Mouse (Mus musculus): ENCODE results near the gene Spg20. TPM values are rescaled to one million over a fixed set of nuclear protein-coding genes. Genes with fewer than 3 reads are reported as not detected.

Gene Spg20
- polyA plus RNA-seq, 1 experiment from 2014 or later, result 16.4 TPM

DNA sequence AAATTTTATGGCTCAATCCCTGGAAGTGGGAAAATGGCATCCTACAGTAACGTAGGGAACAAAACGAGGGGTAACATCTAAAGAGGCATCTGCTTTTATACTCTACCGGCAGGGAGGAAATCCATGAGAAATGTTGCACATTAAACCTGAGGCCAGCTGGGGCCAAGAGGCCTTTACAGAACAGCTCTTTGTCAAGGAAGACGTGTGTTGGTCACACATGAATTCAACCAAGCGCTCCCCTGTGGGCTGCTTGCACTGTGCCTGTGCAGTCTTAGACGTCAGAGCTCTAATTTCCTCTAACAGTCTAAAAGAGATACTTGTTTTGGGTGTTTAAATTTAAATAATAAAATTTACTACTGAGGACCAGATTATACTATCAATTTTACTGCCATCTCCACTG, 33.7 kb upstream of the Spg20 start:
- Histone ChIP-seq H3K4me1 (ENCODE audit: control insufficient read depth, insufficient read depth, low read length) (peaks cover 4% of the 10 kb centered on the region), H3K9me3 (ENCODE audit: control insufficient read depth, low read length) (no peaks in the 10 kb centered on the region), H3K4me3 (replicated peaks; ENCODE audit: low read depth, low read length) (no peak overlapping the region), H3K27ac (replicated peaks; ENCODE audit: low read depth, low read length) (no peak overlapping the region), H3K27me3 (ENCODE audit: control insufficient read depth, insufficient read depth, low read length) (no peaks in the 10 kb centered on the region), H3K9ac (replicated peaks; ENCODE audit: low read length) (no peak overlapping the region), H3K4me2 (ENCODE audit: low read length) (no peak overlapping the region), H3K36me3 (ENCODE audit: control insufficient read depth, insufficient read depth, low read length) (no peaks in the 10 kb centered on the region)
- ATAC-seq (ENCODE audit: low FRiP score, low TSS enrichment), result no peak
- peak; percentile 45 for DNase-seq
- WGBS, result 26% methylated on average over 6 of the region's 6 CpGs

DNA sequence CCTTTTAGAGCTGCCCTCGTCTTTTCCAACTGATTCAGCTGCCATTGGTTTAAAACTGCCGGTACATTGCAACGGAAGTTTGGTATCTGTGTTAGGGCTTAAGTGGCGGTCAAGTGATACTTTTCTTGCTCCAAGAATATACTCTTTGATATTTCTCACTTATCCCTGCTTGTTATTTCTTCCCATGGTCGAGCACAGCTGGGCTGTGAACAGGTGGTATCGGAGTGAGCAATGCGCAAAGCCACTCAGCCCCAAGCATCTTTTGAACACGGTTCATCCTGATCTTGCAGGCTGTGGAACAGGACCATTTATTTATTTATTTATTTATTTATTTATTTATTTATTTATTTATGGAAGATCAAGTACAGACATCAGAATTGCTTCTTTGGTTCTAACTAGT, 32.3 kb upstream of the Spg20 start:
- no peak for ATAC-seq (ENCODE audit: low FRiP score, low TSS enrichment)
- Histone ChIP-seq H3K4me2 (ENCODE audit: low read length) (no peak overlapping the region), H3K9ac (replicated peaks; ENCODE audit: low read length) (no peak overlapping the region), H3K36me3 (ENCODE audit: control insufficient read depth, insufficient read depth, low read length) (no peaks in the 10 kb centered on the region), H3K27ac (replicated peaks; ENCODE audit: low read depth, low read length) (no peak overlapping the region), H3K9me3 (ENCODE audit: control insufficient read depth, low read length) (no peaks in the 10 kb centered on the region), H3K4me1 (ENCODE audit: control insufficient read depth, insufficient read depth, low read length) (peaks cover 4% of the 10 kb centered on the region), H3K27me3 (ENCODE audit: control insufficient read depth, insufficient read depth, low read length) (no peaks in the 10 kb centered on the region), H3K4me3 (replicated peaks; ENCODE audit: low read depth, low read length) (no peak overlapping the region)
- no peak for DNase-seq
- WGBS, result 87% methylated on average over 8 of the region's 8 CpGs

DNA sequence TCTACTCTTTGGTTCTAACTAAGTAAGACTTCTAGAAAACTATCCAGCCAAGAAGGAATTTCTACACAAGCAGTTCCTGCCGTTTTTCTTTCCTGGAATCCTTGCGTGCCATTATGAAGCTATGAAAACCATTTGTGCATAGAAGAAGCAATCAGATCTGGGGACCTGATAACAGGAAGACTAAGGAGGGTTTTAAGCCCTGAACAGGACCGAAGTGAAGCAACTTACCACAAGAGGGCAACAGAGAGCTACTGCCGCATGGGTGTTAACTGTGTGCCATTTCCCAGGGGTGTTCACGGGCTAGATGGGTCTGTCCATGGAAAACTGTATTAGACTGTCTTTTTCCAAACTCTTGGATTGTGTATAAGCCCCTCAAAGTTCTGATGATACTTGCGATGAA, 31.9 kb upstream of the Spg20 start:
- H3K4me3 ChIP-seq (replicated peaks; ENCODE audit: low read depth, low read length), result no peak overlapping the region
- H3K9ac ChIP-seq (replicated peaks; ENCODE audit: low read length), result no peak overlapping the region
- no peak overlapping the region for H3K27ac ChIP-seq (replicated peaks; ENCODE audit: low read depth, low read length)
- DNase-seq (peak; percentile 86), ATAC-seq (ENCODE audit: low FRiP score, low TSS enrichment) (peak; percentile 69)
- H3K9me3 ChIP-seq (ENCODE audit: control insufficient read depth, low read length), result no peaks in the 10 kb centered on the region
- H3K4me2 ChIP-seq (ENCODE audit: low read length), result no peak overlapping the region
- WGBS, result 14% methylated on average over 6 of the region's 6 CpGs
- peaks cover 4% of the 10 kb centered on the region for H3K4me1 ChIP-seq (ENCODE audit: control insufficient read depth, insufficient read depth, low read length)
- H3K36me3 ChIP-seq (ENCODE audit: control insufficient read depth, insufficient read depth, low read length), result no peaks in the 10 kb centered on the region
- no peaks in the 10 kb centered on the region for H3K27me3 ChIP-seq (ENCODE audit: control insufficient read depth, insufficient read depth, low read length)

DNA sequence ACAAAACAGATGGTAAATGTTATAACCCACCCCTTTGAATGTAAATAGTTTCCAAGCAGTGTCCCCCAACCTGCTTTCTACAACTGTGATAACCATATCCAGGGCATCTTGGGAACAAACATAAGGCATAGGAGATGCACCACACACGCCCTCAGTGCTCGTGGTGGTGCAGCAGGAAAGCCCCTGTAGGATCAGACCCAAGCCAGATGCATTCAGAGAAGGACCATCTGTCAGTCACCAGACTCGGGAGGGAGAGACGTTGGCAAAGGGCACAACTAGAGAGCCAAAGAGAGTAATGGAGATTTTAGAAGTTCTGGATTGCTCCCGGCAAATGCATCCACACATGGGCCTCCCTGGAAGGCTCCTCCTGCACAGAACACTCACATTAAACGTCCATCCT, 27.1 kb upstream of the Spg20 start:
- DNase-seq, result no peak
- Histone ChIP-seq H3K4me3 (replicated peaks; ENCODE audit: low read depth, low read length) (no peak overlapping the region), H3K36me3 (ENCODE audit: control insufficient read depth, insufficient read depth, low read length) (no peaks in the 10 kb centered on the region), H3K27ac (replicated peaks; ENCODE audit: low read depth, low read length) (no peak overlapping the region), H3K9ac (replicated peaks; ENCODE audit: low read length) (no peak overlapping the region), H3K9me3 (ENCODE audit: control insufficient read depth, low read length) (no peaks in the 10 kb centered on the region), H3K4me1 (ENCODE audit: control insufficient read depth, insufficient read depth, low read length) (no peaks in the 10 kb centered on the region; the same call in 1 of the 2 replicates), H3K4me2 (ENCODE audit: low read length) (no peak overlapping the region), H3K27me3 (ENCODE audit: control insufficient read depth, insufficient read depth, low read length) (no peaks in the 10 kb centered on the region)
- ATAC-seq (ENCODE audit: low FRiP score, low TSS enrichment), result no peak
- WGBS, result 46% methylated on average over 6 of the region's 6 CpGs

DNA sequence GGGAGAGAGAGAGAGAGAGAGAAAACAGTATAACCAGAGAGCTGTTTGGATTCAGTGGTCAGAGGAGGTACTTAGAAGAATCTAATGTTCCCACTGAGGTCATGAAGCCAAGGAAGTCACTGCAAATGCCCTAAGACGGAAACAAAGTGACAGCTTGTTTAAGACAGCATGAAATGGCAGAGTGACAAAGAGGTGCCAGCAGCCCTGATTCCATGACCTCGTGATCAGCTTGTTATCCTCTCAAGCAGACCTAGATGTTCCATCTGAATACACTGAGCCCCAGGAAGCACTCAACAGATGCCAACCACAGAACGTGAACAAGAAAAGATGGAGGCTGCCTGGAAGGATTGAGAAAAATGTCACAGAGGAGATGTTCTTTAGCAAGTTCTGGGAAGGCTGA, 26.2 kb upstream of the Spg20 start:
- Histone ChIP-seq H3K4me3 (replicated peaks; ENCODE audit: low read depth, low read length) (no peak overlapping the region), H3K27ac (replicated peaks; ENCODE audit: low read depth, low read length) (no peak overlapping the region), H3K27me3 (ENCODE audit: control insufficient read depth, insufficient read depth, low read length) (no peaks in the 10 kb centered on the region), H3K4me2 (ENCODE audit: low read length) (no peak overlapping the region), H3K4me1 (ENCODE audit: control insufficient read depth, insufficient read depth, low read length) (no peaks in the 10 kb centered on the region; the same call in 1 of the 2 replicates), H3K9me3 (ENCODE audit: control insufficient read depth, low read length) (no peaks in the 10 kb centered on the region), H3K36me3 (ENCODE audit: control insufficient read depth, insufficient read depth, low read length) (no peaks in the 10 kb centered on the region), H3K9ac (replicated peaks; ENCODE audit: low read length) (no peak overlapping the region)
- WGBS, result 40% methylated on average over 3 of the region's 3 CpGs
- ATAC-seq (ENCODE audit: low FRiP score, low TSS enrichment) (no peak), DNase-seq (no peak)

DNA sequence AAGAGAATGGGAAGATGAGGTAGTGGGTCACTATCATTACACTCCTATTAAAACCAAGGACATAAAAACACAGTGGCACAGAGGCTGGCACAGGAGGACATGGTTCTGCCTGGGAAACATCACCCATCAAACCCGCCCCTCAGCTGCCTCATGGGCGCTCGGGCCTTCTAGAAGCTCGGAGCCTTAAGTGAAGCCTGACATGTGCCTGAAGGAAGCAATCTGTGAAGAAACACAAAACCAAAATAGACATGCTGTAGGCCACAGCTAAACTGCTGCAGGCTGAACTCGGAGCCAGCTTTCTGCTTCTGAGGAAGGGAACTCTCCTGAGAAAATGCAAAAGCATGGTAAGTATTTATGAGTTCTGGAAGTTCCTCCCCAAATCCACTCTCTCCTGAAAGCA, 25.0 kb upstream of the Spg20 start:
- no peaks in the 10 kb centered on the region; the same call in 1 of the 2 replicates for H3K4me1 ChIP-seq (ENCODE audit: control insufficient read depth, insufficient read depth, low read length)
- H3K4me3 ChIP-seq (replicated peaks; ENCODE audit: low read depth, low read length), result no peak overlapping the region
- 92% methylated on average over 5 of the region's 5 CpGs for WGBS
- DNase-seq, result no peak
- no peak for ATAC-seq (ENCODE audit: low FRiP score, low TSS enrichment)
- H3K9me3 ChIP-seq (ENCODE audit: control insufficient read depth, low read length), result no peaks in the 10 kb centered on the region
- H3K4me2 ChIP-seq (ENCODE audit: low read length), result no peak overlapping the region
- H3K27me3 ChIP-seq (ENCODE audit: control insufficient read depth, insufficient read depth, low read length), result no peaks in the 10 kb centered on the region
- H3K27ac ChIP-seq (replicated peaks; ENCODE audit: low read depth, low read length), result no peak overlapping the region
- no peak overlapping the region for H3K9ac ChIP-seq (replicated peaks; ENCODE audit: low read length)
- no peaks in the 10 kb centered on the region for H3K36me3 ChIP-seq (ENCODE audit: control insufficient read depth, insufficient read depth, low read length)

DNA sequence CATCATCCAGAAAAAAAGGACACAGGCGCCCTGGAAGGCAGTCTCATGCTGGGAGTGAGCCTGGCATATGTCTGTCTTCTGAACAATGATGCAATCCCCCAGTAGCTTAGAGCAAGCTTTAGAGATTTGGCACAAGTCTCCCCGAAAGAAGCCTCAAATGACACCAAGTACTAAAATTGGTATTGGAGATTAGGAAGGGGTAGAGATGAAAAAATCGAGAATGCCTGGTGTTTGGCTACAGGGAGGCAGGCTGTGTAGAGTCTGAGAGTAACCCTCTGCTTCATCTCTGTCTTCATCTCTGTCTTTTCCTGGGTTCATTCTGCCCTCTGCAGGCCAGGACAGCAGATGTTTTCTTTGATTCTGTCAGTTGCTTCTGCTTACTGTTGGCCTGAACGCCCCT, 24.5 kb upstream of the Spg20 start:
- Histone ChIP-seq H3K4me1 (ENCODE audit: control insufficient read depth, insufficient read depth, low read length) (no peaks in the 10 kb centered on the region; the same call in 1 of the 2 replicates), H3K27me3 (ENCODE audit: control insufficient read depth, insufficient read depth, low read length) (no peaks in the 10 kb centered on the region), H3K36me3 (ENCODE audit: control insufficient read depth, insufficient read depth, low read length) (no peaks in the 10 kb centered on the region), H3K4me3 (replicated peaks; ENCODE audit: low read depth, low read length) (no peak overlapping the region), H3K9ac (replicated peaks; ENCODE audit: low read length) (no peak overlapping the region), H3K4me2 (ENCODE audit: low read length) (no peak overlapping the region), H3K27ac (replicated peaks; ENCODE audit: low read depth, low read length) (no peak overlapping the region), H3K9me3 (ENCODE audit: control insufficient read depth, low read length) (no peaks in the 10 kb centered on the region)
- no peak for ATAC-seq (ENCODE audit: low FRiP score, low TSS enrichment)
- DNase-seq, result peak; percentile 34
- 61% methylated on average over 4 of the region's 4 CpGs for WGBS

DNA sequence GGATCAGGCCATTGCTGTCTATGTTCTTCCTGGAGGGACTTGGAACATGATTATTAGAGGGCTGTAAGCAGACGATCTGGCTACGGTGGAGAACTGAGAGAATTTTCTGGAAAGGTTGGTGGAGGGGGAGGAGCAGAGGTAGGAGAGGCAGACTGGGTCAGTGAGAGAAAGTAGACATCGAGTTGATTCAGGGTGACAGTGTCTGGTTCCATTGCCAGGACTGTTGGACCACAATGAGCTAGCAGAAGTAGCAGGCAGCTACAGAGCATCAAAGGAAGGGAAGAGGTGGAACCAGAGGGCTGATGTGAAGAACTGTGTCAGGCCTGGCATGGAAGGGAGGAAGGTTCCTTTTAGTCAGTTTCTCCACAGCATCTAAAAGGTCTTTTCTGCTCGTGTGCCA, 23.5 kb upstream of the Spg20 start:
- Histone ChIP-seq H3K9ac (replicated peaks; ENCODE audit: low read length) (no peak overlapping the region), H3K4me1 (ENCODE audit: control insufficient read depth, insufficient read depth, low read length) (no peaks in the 10 kb centered on the region; the same call in 1 of the 2 replicates), H3K9me3 (ENCODE audit: control insufficient read depth, low read length) (no peaks in the 10 kb centered on the region), H3K27me3 (ENCODE audit: control insufficient read depth, insufficient read depth, low read length) (no peaks in the 10 kb centered on the region), H3K4me2 (ENCODE audit: low read length) (no peak overlapping the region), H3K36me3 (ENCODE audit: control insufficient read depth, insufficient read depth, low read length) (no peaks in the 10 kb centered on the region), H3K27ac (replicated peaks; ENCODE audit: low read depth, low read length) (no peak overlapping the region), H3K4me3 (replicated peaks; ENCODE audit: low read depth, low read length) (no peak overlapping the region)
- DNase-seq (no peak), ATAC-seq (ENCODE audit: low FRiP score, low TSS enrichment) (no peak)
- 70% methylated on average over 4 of the region's 4 CpGs for WGBS

DNA sequence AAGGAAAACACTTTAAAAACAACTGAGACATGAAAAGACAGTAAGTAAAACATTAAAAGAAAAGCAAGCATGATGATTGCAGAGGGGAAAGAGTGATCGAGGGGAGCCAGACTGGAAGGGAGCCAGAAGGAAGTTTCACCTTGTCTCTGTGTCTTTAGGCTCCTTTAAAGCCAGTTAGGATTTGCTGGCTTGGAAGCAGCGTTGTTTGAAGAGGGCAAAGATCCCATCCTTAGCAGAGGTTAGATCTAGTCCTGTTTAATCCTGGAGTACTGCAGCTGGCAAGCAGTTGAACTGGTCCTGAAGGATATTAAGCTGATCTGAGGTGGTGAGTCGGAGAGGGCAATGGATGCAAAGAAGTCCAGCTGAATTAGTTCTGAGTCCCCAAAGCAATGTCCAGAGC, 23.1 kb upstream of the Spg20 start:
- Histone ChIP-seq H3K4me3 (replicated peaks; ENCODE audit: low read depth, low read length) (no peak overlapping the region), H3K27me3 (ENCODE audit: control insufficient read depth, insufficient read depth, low read length) (no peaks in the 10 kb centered on the region), H3K9ac (replicated peaks; ENCODE audit: low read length) (no peak overlapping the region), H3K4me1 (ENCODE audit: control insufficient read depth, insufficient read depth, low read length) (no peaks in the 10 kb centered on the region), H3K9me3 (ENCODE audit: control insufficient read depth, low read length) (no peaks in the 10 kb centered on the region), H3K36me3 (ENCODE audit: control insufficient read depth, insufficient read depth, low read length) (no peaks in the 10 kb centered on the region), H3K4me2 (ENCODE audit: low read length) (no peak overlapping the region), H3K27ac (replicated peaks; ENCODE audit: low read depth, low read length) (no peak overlapping the region)
- ATAC-seq (ENCODE audit: low FRiP score, low TSS enrichment), result no peak
- DNase-seq, result no peak
- 76% methylated on average over 3 of the region's 3 CpGs for WGBS
